Mouse (Mus musculus) bone marrow, adult 2 months (tissue): Measurements from ENCODE around the gene Tead2.

Experiments
- CTCF ChIP-seq: fragments of 200-500 bp; IDR thresholded peaks from 2 replicates; pipeline ENCODE4 v1.5.1; 2011; ENCODE audit warnings: low read length, control low read depth; ENCODE audit not compliant: control insufficient read depth, insufficient read depth
- POLR2A ChIP-seq: fragments of 200-500 bp; IDR thresholded peaks from 2 replicates; pipeline ENCODE4 v1.6.1; 2011; ENCODE audit warnings: low read depth, mild to moderate bottlenecking, control low read depth, low read length, borderline replicate concordance; ENCODE audit not compliant: control insufficient read depth

DNA sequence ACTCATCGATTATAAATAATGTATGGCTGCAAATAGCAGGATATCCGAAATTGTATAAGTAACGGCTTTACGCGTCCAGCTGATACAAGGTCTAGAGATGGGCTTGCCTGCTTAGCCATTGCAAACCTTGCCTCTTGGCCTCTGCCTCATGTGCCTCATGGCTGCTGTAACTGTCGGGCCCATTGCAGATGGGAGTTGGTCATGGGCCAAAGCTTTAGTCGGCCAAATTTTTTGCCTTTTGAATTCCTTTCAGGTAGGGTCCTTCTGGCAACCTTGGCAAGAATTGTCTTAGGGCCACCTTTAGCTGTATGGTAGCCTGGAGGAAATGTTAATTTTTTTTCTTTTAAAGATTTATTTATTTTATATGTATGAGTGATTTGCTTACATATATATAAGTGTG lies 9.3 kb downstream of the Tead2 start:
- TF ChIP-seq CTCF = no peak
- TF ChIP-seq POLR2A = no peak
